Mouse (Mus musculus) heart, postnatal 0 days (tissue): ENCODE results near the gene Dusp22. TPM values are rescaled to one million over a fixed set of nuclear protein-coding genes. Genes with fewer than 3 reads are reported as not detected.

ENCODE experiments used
- ATAC-seq: fragments of 200-750 bp; cut with Nextera tagmentation; 2 replicates; pipeline ENCODE4 v1.8.0; 2017; ENCODE audit warnings: low read depth, moderate number of reproducible peaks, moderate library complexity; ENCODE audit not compliant: insufficient read depth
- DNase-seq: peaks from one replicate; pipeline ENCODE4 v3.0.0-alpha.2; 2016; ENCODE audit warnings: low spot score
- H3K27ac ChIP-seq: fragments of 300-500 bp; sonication (generic); 2 replicates; pipeline ENCODE4 v1.5.1; 2014; ENCODE audit warnings: low read depth, mild to moderate bottlenecking
- H3K27me3 ChIP-seq: fragments of 300-500 bp; sonication (generic); 2 replicates; pipeline ENCODE4 v1.6.1; 2014; ENCODE audit warnings: low read length, mixed read lengths; ENCODE audit not compliant: control insufficient read depth, insufficient read depth
- H3K36me3 ChIP-seq: fragments of 300-500 bp; sonication (generic); replicated peaks from 2 replicates; pipeline ENCODE4 v1.6.1; 2014; ENCODE audit warnings: low read length, mixed read lengths; ENCODE audit not compliant: control insufficient read depth, insufficient read depth
- H3K4me1 ChIP-seq: fragments of 300-500 bp; sonication (generic); 2 replicates; pipeline ENCODE4 v1.6.1; 2014; ENCODE audit warnings: antibody characterized with exemption; ENCODE audit not compliant: control insufficient read depth, insufficient read depth
- H3K4me2 ChIP-seq: fragments of 300-500 bp; sonication (generic); 2 replicates; pipeline ENCODE4 v1.6.1; 2014; ENCODE audit warnings: low read depth, mild to moderate bottlenecking, low read length, moderate library complexity
- H3K4me3 ChIP-seq: fragments of 300-500 bp; sonication (generic); 2 replicates; pipeline ENCODE4 v1.5.1; 2014; ENCODE audit warnings: low read depth, low read length
- H3K9ac ChIP-seq: fragments of 300-500 bp; sonication (generic); replicated peaks from 2 replicates; pipeline ENCODE4 v1.6.1; 2014; ENCODE audit warnings: low read depth, low read length, mixed read lengths
- H3K9me3 ChIP-seq: fragments of 300-500 bp; sonication (generic); replicated peaks from 2 replicates; pipeline ENCODE4 v1.6.1; 2016; ENCODE audit warnings: low read length; ENCODE audit not compliant: control insufficient read depth
- CTCF ChIP-seq: IDR thresholded peaks from 2 replicates; pipeline ENCODE4 v1.5.1; 2016; ENCODE audit warnings: antibody characterized with exemption, control low read depth, low read depth
- EP300 ChIP-seq: IDR thresholded peaks from 2 replicates; pipeline ENCODE4 v1.6.1; 2016; ENCODE audit warnings: antibody characterized with exemption, low read depth
- WGBS: fragments of 180-500 bp; shearing (Covaris S2); extraction: QIAGEN DNeasy Blood & Tissue Kit; methylation state at CpG from one replicate; pipeline ENCODE4 v1.1.7; 2014; 5-methylcytosine and 5-hydroxymethylcytosine counted together
- polyA plus RNA-seq: library from polyadenylated mRNA; unstranded; fragments of >200 nt; fragmentation: Nextera tagmentation; extraction: Ambion mirVana; gene quantifications from 2 replicates; pipeline ENCODE4 v1.2.1, GENCODE M21; 2015
- total RNA-seq: library from RNA; depleted of rRNA; stranded (reverse); fragments of >200 nt; gene quantifications from 2 replicates; pipeline ENCODE4 v1.2.3, GENCODE M21; 2014; ENCODE audit warnings: low replicate concordance

The Dusp22 gene
- total and polyA plus RNA-seq, 2 experiments from 2014 or later, result 7.5 to 15.4 TPM

- no peak for TF ChIP-seq CTCF
- TF ChIP-seq EP300, result no peak
- H3K4me3 ChIP-seq, result no peak overlapping the region
- DNase-seq (no peak), ATAC-seq (no peak)
- no peaks in the 10 kb centered on the region for H3K27me3 ChIP-seq
- H3K27ac ChIP-seq, result no peak overlapping the region
- no peak overlapping the region for H3K9ac ChIP-seq
- no peaks in the 10 kb centered on the region for H3K36me3 ChIP-seq
- 83% methylated on average over 1 of the region's 1 CpGs for WGBS
- no peaks in the 10 kb centered on the region for H3K4me1 ChIP-seq
- no peak overlapping the region for H3K4me2 ChIP-seq
- H3K9me3 ChIP-seq, result no peaks in the 10 kb centered on the region
These were observed 9.1 kb upstream of the Dusp22 start for GRCm38 (mm10) chr13:30650684-30651083.

- Histone ChIP-seq H3K27ac (no peak overlapping the region), H3K27me3 (no peaks in the 10 kb centered on the region), H3K4me1 (no peaks in the 10 kb centered on the region), H3K9ac (no peak overlapping the region), H3K4me3 (no peak overlapping the region), H3K9me3 (no peaks in the 10 kb centered on the region), H3K4me2 (no peak overlapping the region), H3K36me3 (no peaks in the 10 kb centered on the region)
- ATAC-seq (no peak), DNase-seq (no peak)
- 59% methylated on average over 4 of the region's 4 CpGs for WGBS
- TF ChIP-seq EP300 (no peak), CTCF (no peak)
These were observed 6.7 kb upstream of the Dusp22 start for GRCm38 (mm10) chr13:30653051-30653450.

GRCm38 (mm10) chr13:30654463-30654862 lies 5.3 kb upstream of the Dusp22 start:
- H3K9me3 ChIP-seq, result no peaks in the 10 kb centered on the region
- no peak for ATAC-seq
- no peak for TF ChIP-seq CTCF
- no peak for TF ChIP-seq EP300
- H3K4me2 ChIP-seq, result no peak overlapping the region
- H3K4me3 ChIP-seq, result no peak overlapping the region
- H3K36me3 ChIP-seq, result no peaks in the 10 kb centered on the region
- H3K27ac ChIP-seq, result no peak overlapping the region
- no peak overlapping the region for H3K9ac ChIP-seq
- no peaks in the 10 kb centered on the region for H3K27me3 ChIP-seq
- no peak for DNase-seq
- 44% methylated on average over 5 of the region's 5 CpGs for WGBS
- no peaks in the 10 kb centered on the region for H3K4me1 ChIP-seq

GRCm38 (mm10) chr13:30656909-30657308 lies 2.9 kb upstream of the Dusp22 start:
- Histone ChIP-seq H3K9me3 (no peaks in the 10 kb centered on the region), H3K36me3 (no peaks in the 10 kb centered on the region), H3K27me3 (no peaks in the 10 kb centered on the region), H3K4me2 (no peak overlapping the region), H3K4me1 (no peaks in the 10 kb centered on the region), H3K9ac (no peak overlapping the region), H3K4me3 (no peak overlapping the region), H3K27ac (no peak overlapping the region)
- WGBS, result 62% methylated on average over 5 of the region's 5 CpGs
- DNase-seq (no peak), ATAC-seq (no peak)
- TF ChIP-seq EP300 (no peak), CTCF (no peak)

- TF ChIP-seq EP300, result no peak
- TF ChIP-seq CTCF, result no peak
- 48% methylated on average over 2 of the region's 2 CpGs for WGBS
- Histone ChIP-seq H3K4me2 (no peak overlapping the region), H3K9ac (no peak overlapping the region), H3K4me1 (no peaks in the 10 kb centered on the region), H3K27ac (no peak overlapping the region), H3K4me3 (no peak overlapping the region), H3K27me3 (no peaks in the 10 kb centered on the region), H3K36me3 (no peaks in the 10 kb centered on the region), H3K9me3 (no peaks in the 10 kb centered on the region)
- DNase-seq, result no peak
- no peak for ATAC-seq
These were observed 2.0 kb upstream of the Dusp22 start for GRCm38 (mm10) chr13:30657779-30658178.

GRCm38 (mm10) chr13:30658201-30658996 lies 1.4 kb upstream of the Dusp22 start:
- no peak for TF ChIP-seq CTCF
- no peak for ATAC-seq
- WGBS, result 85% methylated on average over 2 of the region's 2 CpGs
- no peak overlapping the region for H3K4me3 ChIP-seq
- no peak overlapping the region for H3K27ac ChIP-seq
- H3K4me2 ChIP-seq, result no peak overlapping the region
- no peaks in the 10 kb centered on the region for H3K36me3 ChIP-seq
- H3K4me1 ChIP-seq, result no peaks in the 10 kb centered on the region
- no peaks in the 10 kb centered on the region for H3K9me3 ChIP-seq
- H3K9ac ChIP-seq, result no peak overlapping the region
- DNase-seq, result no peak
- no peaks in the 10 kb centered on the region for H3K27me3 ChIP-seq
